Mouse (Mus musculus) kidney, adult 2 months (tissue): ENCODE results near the gene Setd1b.

ENCODE experiments used
- CTCF ChIP-seq: fragments of 200-500 bp; conservative IDR thresholded peaks from 2 replicates; pipeline ENCODE4 v1.5.1; 2011; ENCODE audit warnings: low read depth, mild to moderate bottlenecking, control low read depth, low read length, moderate library complexity, mixed read lengths; ENCODE audit not compliant: insufficient read depth, insufficient read length
- POLR2A ChIP-seq: fragments of 200-500 bp; IDR thresholded peaks from one replicate; pipeline ENCODE4 v1.6.1; 2011; ENCODE audit warnings: low read depth, low read length, control low read depth

DNA sequence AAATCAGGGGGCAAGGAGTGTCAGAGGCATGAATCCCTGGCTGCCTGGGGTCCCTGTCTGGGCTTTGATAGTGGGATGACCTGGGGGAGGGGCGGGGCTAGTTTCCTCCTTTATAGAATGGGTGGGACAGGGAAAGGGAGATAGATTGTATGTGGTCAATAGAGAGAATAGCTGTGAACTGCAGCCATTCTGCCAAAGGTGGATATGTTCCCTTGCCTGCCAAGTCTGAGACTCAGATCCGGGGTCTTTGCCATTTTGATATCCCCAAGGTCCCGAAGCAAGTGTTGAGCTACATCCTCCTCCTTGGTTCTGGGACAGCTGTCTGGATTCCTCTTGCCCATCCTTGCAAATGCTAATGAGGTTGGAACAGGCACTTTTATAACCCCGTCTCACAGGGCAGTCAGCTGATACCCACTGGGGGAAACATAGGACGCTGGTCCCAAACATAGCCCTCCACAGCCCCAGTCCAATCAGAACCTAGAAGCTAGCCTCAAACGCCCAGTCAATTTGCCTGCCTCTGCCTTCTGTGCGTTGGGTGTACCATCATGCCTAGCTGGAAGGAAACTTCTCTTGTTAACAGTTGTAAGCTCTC is 21.3 kb upstream of the Setd1b start:
- TF ChIP-seq POLR2A (no peak), CTCF (no peak)
